Mouse (Mus musculus): ENCODE measurements around the gene 2310011J03Rik. TPM values are rescaled to one million over a fixed set of nuclear protein-coding genes. Genes with fewer than 3 reads are reported as not detected.

Gene 2310011J03Rik
- total RNA-seq, 2 experiments from 2014 or later = 16.4 to 45.0 TPM

DNA sequence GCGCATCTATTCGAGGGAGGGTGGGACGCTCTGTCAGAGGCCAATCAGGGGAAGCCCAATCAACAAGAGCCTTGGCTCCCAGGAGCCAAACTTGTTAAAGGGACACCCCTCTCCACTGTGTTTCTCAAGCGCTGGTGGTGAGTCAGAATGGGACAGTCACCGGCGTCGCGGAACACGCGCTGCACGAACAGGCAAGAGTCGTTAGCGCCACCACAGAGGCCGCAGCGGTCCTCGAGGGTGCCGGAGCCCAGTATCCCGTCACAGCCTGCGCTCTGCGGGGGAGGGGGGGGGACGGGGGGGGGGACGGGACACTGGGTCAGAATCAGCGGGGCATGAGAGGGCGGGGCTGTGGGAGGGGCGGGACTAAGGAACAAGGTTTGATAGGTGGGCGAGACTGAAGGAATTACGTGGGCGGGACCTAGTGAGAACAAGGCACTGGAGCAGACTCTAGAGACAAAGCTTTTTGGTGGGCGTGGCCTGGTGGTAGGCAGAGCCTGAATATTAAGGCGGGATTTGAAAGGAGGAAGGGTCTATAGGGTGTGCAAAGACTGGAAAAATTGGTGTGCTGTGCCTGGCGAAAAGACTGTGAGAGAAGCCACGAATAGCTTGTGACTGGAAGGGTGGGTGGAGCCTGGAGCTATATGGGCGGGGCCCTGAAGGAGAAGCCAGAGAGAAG lies 22.6 kb upstream of the 2310011J03Rik start:
- ATAC-seq (replicated peaks; ENCODE audit: poor library complexity, severe bottlenecking) = peak; percentile 62

DNA sequence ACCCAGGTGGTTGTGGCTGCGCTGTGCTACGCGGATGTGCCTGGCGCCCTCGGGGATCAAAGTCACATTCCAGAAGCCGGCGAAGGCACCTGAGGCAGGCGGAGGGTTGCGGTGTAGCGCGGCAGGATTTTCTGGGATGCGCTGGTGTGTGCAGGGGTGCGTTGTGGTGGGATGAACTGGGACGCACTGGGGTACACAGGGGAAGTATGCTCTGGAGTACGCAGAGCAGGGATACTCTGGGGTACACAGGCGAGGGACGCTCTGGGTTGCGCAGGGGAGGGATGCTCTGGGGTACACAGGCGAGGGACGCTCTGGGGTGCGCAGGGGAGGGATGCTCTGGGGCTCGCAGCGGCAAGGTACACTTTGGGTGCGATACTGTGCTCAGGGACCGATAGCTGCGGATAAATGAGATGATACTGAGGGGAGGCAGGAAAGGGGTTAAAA lies 22.0 kb upstream of the 2310011J03Rik start:
- ATAC-seq (replicated peaks; ENCODE audit: poor library complexity, severe bottlenecking) = no peak

DNA sequence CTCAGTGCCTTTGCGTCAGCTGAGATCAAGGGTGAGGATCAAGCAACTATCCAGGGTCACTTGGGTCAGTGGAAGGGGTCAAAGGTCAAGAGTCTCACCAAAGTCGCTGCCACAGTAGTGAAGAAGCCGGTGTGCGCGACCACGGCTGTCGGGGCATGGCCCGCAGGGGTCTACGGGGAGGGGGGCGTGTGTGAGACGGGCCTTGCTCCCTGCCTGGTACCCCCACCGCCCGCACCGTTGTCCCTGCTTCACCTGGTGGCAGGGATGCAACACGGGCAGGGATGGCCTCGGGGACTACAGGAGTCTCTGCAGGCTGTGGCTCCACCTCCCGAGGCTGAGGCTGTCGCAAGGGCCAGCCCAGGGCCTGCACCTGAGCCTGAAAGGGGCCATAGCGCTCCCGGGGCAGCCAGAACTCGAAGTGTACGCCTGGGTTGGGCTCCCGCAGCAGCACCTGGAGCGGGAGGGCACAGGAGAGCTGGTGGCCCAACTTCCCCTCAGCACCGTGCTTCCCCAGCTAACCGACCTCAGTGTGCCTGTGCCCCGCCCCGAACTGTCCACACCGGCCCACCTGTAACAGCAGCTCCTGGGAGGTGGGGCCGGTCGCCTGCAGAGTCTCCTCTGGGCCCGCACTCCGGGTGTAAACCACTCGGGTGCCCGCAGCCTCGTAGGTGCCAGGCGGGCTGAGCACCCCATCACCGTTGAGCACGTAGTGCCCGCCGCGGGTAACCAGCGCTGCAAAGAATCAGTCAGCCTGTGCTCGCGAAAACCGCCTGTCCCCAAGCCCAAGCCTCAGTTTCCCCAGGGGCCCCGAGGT lies 21.4 kb upstream of the 2310011J03Rik start:
- no peak for ATAC-seq (replicated peaks; ENCODE audit: poor library complexity, severe bottlenecking)

DNA sequence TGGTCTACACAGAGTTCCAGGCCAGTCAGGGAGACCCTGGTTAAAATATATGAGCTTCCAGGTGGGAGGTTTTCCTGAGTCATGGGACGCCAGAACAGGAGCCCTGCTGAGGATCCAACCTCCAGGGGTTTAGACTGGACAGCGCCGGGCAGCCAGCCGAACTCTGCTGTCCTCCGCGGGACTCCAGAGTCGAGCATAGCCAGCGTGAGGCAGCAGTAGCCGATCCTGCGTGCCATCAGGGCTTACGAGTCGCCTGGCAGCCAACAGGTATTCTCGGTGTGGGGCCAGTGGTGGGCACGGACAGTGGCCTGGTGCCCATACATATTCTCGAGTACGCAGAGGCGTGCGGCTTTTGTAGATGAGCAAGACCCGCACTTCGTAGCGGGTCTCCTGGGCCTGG lies 20.7 kb upstream of the 2310011J03Rik start:
- ATAC-seq (replicated peaks; ENCODE audit: poor library complexity, severe bottlenecking) = no peak

DNA sequence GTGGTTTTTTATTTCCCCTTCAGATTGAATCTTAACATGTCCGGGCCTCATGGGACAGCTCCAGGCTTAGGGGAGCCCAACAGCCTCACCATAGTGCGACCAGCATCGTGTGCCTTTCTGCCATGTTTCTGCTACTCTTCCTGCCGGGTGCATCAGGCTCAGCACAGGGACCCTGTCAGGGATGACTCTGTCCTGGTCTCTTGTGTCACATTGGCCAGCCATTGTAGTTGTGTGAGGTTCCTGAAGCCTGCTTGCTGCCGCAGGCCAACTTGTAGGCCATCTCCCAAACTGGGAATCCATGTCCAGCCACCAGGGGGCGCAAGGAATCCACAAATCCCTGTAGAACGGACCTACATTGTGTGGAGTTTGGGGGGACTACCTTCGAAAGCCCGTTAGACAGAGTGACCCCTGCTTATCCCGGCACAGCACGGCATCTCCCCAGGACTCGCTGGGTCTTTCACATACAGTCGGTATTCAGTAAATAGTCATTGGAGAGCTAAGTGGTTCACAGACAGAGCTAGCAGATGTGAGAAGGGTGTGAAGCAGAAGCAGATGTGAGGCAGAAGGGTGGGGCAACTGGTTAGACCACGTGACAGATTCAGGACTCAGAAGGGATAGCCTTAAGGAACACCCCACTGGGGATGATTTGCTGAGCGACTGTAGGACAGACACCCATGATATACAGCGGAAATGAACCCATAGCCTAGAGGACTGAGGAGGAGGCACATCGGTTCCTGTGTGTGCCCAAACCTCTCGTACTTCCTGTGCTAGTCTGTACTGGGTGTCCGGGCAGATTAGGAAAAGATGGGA lies 19.8 kb upstream of the 2310011J03Rik start:
- peak; percentile 35 for ATAC-seq (replicated peaks; ENCODE audit: poor library complexity, severe bottlenecking)

DNA sequence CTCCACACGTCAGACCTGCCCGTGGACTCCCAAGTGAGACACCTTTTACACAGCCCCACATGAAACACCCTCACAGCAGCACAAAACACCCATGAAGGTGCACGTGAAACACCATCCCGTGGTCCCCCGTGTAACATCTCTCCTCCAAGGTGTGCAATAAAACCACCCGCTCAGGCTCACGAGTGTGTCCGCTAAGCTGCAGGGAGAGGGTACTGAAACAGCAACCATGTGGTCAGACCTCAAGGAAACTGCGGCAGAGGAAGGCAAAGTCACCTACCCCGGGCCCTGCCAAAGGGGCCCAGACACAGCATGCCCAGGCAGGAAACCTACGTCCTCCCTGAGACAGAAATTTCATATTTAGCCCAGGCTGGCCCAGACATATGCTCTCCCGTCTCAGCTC lies 15.9 kb upstream of the 2310011J03Rik start:
- ATAC-seq (replicated peaks; ENCODE audit: poor library complexity, severe bottlenecking) = no peak

DNA sequence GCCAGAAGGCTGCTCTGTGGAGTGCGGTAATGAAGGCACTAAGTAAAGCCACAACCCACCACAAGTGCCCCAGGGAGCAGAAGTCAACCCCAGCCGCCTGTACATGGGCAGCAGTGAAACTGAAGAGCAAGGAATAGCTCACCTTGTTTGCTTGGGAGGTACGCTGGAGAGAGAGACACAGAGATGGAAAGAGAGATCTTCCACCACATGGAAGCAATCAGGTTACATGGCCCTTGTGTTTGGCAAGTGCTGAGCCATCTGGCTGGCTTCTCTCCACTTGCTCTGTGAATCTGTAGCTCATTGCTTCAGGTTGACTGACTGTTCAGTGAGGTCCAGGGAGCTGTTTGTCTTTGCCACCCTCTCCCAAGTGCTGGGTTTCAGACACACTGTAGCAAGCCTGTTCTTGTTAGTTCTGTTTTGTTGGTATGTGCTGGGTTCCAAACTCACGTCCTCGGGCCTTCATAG lies 12.2 kb upstream of the 2310011J03Rik start:
- ATAC-seq (replicated peaks; ENCODE audit: poor library complexity, severe bottlenecking) = no peak

DNA sequence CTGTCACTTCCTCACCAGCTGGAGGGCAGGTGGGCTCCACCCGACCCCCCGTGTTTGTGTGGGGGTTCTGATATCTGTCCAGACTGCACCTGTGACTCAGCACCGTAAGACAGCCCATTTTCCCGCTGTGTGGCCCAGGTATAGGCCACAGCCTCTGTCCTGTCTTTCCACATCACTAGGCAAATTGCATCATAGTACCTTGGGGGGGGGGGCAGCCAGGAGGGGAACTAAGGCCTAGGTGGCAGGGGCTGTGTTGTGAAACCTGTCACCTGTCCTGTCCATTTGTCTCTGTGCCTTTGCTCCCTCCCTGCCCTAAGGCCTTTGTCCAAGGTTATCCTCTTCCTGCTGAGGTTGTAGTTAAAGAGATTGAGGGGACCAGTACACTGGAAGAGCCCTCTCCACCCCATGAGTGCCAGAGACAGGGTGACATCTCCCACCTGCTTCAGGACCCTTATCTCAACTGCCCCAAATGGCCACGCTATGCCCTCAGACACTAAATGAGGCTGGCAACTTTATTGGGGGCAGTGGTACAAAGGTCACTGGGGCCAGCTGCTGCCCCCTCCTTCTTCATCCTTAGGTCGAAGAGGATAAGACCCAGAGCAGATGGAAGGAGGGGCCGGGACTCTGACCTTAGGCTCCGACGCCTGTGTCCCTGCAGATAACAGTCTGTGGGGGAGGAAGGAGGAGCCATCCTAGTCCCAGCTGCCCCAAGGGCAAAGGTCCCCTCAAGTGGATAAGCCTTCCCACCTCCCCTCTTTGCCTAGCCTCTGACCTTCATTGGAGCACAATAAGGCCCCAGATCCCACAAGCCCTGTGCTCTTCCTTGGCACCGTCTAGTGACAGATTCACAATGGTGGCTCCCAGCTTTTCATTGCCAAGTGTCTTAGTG lies 11.5 kb upstream of the 2310011J03Rik start:
- ATAC-seq (replicated peaks; ENCODE audit: poor library complexity, severe bottlenecking) = no peak

DNA sequence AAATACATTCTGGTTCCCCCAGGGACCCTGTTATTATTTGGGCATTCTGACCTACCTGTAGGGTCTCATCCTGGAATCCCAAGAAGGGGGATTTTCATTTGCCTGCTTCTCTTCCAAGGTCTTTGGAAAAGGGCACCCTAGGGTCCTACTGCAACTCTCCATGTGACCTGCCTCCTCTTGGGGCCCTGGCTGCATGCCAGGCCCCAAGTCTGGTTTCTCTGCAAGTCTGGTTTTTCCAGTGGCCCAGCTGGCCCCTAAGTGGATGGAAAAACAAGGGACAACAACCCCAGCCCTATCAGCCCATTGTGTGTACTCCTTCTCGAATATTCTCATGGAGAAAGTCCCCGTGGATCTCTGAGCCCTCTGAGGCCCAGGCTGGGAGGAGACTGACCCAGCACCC lies 10.6 kb upstream of the 2310011J03Rik start:
- no peak for ATAC-seq (replicated peaks; ENCODE audit: poor library complexity, severe bottlenecking)

DNA sequence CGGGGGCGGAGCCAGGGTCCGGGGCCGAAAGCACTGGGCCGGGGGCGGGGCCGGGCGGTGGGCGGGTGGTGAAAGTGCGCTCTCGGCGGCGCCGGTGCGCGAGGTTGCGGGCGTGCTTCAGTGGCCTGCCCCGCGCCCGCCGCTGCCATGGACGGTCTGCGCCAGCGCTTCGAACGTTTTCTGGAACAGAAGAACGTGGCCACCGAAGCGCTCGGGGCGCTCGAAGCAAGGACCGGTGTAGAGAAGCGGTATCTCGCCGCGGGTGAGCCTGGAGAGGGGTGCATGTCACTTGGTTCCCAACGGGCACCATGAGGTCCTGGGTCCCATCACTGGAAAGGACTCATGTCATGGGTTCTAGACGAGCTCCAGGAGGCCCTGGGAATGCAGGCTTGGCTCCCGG lies 9.7 kb upstream of the 2310011J03Rik start:
- ATAC-seq (replicated peaks; ENCODE audit: poor library complexity, severe bottlenecking) = no peak

DNA sequence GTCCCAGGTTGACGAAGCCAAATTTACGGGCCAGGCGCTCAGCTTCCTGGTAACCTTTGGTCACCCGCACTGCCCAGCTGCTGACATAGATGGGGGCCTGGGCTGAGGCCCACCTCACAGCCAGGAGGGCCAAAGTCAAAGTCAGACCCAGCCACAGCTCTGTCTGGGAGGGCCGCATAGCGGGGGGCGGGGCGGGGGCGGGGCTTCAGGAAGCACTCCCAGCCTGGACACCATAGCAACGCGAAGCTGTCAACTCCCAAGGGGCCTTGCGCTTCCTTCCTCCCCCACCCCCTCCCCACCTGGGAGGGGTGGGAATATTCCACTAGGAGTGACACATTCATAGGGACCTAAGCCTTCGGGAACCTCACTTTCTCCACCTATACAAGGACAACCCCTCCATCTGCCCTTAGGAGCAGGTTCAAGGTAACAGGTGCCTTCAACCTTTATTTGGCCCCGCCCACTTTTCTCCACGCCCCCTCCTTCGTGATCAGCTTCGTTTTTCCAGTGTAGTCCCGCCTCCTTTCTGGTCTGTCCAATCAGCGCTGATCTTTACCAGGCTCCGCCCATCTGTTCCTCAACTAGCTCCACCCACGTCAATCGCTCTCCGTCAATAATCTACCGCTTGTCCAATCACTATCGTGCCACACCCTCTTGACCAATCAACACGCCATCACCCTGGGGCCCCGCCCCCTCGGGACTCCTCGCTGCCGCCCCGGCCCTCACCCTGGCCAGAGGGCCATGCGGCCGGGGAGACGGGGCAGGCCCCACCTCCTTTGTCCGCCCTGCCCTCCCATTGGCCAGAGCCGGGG lies 9.1 kb upstream of the 2310011J03Rik start, which contains the start of the genes Pcsk4 and Reep6:
Gene Pcsk4, minus strand, starts transcription at position 226 of the 809 bp plus-strand sequence.
Gene Reep6, plus strand, starts transcription at position 681 of the 809 bp plus-strand sequence.
- ATAC-seq (replicated peaks; ENCODE audit: poor library complexity, severe bottlenecking) = peak; percentile 95

DNA sequence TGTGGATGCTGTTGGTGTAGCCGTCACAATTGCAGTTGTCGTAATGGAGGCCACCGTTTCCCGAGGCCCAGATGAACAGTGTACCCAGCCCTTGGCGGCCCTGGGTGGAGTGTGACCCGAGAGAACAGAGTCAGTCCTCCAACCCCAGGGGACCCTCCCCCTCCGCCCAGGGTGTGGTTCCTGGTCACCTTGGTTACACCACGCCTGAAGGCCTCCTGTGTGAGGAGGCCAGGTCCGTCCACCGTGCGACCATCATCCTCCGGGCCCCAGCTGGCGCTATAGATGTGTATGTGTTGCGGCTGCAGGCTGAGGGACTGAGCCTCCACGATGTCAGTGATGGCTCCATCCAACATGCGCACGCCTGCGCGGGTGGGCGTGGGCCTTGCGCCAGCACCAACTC lies 4.7 kb upstream of the 2310011J03Rik start:
- ATAC-seq (replicated peaks; ENCODE audit: poor library complexity, severe bottlenecking) = no peak

DNA sequence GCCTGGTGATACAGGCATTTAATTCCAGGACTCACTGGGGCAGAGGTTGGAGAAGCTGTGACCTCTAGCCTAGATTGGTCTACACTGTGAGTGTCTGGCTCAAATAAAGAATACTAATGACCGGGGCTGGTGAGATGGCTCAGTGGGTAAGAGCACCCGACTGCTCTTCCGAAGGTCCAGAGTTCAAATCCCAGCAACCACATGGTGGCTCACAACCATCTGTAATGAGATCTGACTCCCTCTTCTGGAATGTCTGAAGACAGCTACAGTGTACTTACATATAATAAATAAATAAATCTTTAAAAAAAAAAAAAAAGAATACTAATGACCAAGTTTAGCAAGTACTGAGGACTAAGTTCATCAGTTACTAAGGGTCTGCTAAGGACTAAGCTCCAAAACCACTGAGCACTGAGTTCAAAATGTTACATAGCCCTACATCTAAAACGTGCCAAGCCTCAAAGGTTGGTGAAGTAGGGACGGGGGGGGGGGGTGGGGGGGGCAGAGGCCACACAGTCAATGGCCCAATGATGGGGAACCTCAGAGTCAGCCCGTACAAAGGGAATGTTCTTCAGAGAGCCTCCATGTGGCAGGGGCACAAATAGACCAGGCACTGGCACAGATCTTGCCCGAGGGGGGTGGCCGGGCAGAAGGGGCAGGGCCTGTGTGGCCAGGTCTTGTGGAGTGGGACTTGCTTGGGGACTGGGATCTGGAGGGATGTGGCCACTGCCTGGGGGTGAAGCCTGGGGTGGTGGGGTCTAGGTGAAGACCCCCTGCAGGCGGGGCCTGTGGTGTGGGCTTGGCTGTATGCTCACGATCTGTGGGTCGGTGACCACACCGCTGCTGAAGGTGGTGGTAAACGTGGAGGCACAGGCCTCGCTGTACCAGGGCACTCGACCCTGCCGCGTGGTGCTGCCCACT lies 4.0 kb upstream of the 2310011J03Rik start:
- no peak for ATAC-seq (replicated peaks; ENCODE audit: poor library complexity, severe bottlenecking)

DNA sequence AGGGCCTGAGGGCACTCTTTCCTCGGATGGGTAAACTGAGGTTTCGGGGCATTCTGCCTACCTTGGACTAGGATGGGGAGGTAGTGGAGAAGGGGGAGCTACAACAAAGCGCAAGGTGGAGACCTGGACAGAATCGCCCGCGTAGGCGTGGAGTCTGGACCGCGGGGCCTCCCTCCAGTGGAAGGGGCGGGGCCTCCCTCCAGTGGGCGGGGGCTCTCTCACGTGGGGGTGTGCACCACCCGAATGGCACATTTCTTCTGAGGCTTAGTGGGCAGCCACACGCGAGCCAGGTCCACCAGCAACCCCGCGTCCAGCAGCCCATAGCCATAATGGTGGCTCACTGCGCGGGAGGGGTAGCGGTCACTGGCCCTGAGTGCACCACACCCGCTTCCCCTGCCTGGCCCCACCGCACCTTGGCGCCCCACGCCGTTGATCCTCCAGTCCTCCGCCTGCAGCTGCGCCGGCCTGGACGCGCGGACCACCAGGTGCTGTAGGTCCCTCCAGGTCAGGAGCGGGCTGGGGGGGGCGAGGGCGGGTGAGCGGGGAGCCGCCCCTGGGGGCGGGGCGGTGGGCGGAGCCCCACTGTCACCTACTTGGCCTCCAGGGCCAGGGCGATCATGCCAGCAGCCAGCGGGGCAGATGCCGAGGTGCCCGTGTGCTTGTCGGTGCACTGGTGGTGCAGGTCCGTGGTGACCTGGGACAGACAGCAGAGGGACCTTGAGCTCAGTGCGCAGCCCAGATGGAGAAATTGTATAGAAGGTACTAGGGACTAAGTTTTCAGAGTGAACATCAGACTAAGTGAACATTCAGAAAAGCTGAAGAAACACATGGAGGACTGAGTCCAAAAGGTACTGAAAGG lies 3.2 kb upstream of the 2310011J03Rik start:
- ATAC-seq (replicated peaks; ENCODE audit: poor library complexity, severe bottlenecking) = peak; percentile 49

DNA sequence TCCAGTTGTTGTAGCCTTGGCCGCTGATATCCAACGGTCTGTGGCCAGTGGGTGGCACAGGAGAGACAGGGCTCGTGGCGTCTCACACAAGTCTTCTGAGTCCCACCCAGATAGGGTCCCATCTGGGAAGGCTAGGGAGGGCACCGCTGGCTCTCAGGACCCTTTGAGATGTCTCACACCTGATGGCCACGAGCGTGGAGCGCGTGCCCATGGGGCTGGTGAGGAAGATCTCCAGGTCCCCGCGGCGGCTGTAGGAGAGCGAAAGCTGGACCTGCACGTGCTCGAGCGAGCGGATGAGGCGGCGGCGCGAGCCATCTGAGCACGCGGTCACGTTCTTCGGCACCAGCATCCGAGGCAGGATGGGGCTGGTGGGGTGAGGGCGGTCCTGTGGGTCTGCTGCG lies 2.5 kb upstream of the 2310011J03Rik start:
- 0 out of 2 replicates have a peak, but pooled peaks have one; percentile 10 for ATAC-seq (replicated peaks; ENCODE audit: poor library complexity, severe bottlenecking)

DNA sequence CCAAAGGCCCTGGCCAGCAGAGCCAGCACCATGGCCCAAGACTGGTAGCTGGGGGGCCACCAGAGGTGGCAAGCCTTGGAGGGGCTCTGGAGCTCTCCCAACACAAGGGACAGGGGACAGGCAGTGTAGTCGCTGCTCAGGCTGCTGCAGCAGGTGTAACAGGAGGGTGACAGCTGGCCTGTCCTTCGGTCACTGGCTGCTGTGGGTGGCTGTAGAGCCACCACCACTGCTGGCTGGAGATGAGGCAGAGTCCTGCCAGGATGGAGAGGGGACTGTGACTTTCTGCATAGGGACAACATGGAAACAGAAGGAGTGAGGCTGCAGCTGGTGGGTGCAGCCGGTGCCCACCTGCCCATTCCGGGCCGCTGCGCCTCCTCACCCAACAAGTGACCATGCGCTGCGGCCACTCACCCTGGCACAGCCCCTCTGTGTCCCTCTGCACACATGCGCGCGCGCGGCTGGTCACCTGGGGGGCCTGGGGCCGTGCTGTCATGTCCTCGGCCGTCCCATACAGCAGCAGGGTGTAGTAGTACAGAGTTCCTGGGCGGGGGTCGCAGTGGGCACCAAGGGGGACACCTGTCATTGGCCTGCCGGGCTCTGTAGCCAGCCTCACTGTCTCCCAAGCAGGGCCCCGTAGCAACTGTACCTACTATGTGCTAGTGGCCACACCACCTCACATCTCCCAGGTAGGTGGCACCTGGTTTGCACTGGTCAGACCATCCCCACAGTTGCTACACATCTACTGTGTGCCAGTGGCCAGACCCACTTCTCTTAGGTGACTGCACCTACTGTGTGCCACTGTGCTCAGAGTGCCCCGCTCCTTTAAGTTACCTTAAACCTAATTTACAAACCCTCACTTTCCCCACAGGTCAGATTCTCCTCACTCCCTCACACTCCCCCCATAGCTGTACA lies 1.6 kb upstream of the 2310011J03Rik start:
- no peak for ATAC-seq (replicated peaks; ENCODE audit: poor library complexity, severe bottlenecking)

Data from granulocyte monocyte progenitor cell, adult 5-6 weeks (primary cell).